Mouse (Mus musculus) bone marrow macrophage, adult 2 months (primary cell): ENCODE measurements around the gene Teddm2. TPM values are rescaled to one million over a fixed set of nuclear protein-coding genes. Genes with fewer than 3 reads are reported as not detected.

ENCODE experiments used
- H3K27ac ChIP-seq: 2 replicates; pipeline ENCODE4 v1.5.1; 2012; ENCODE audit warnings: low read depth, low read length; ENCODE audit not compliant: insufficient read depth
- H3K4me1 ChIP-seq: 2 replicates; pipeline ENCODE4 v1.6.1; 2012; ENCODE audit warnings: low read length; ENCODE audit not compliant: control insufficient read depth, insufficient read depth
- H3K4me3 ChIP-seq: 2 replicates; pipeline ENCODE4 v1.5.1; 2012; ENCODE audit warnings: mild to moderate bottlenecking, low read length, moderate library complexity; ENCODE audit not compliant: insufficient read depth
- CTCF ChIP-seq: IDR thresholded peaks from 2 replicates; pipeline ENCODE4 v1.5.1; 2012; ENCODE audit warnings: low read depth, mild to moderate bottlenecking, low read length, moderate library complexity
- POLR2A ChIP-seq: IDR thresholded peaks from 2 replicates; pipeline ENCODE4 v1.6.1; 2012; ENCODE audit warnings: mild to moderate bottlenecking, low read depth, low read length, borderline replicate concordance
- polyA plus RNA-seq: library from polyadenylated mRNA; stranded (reverse); fragments of >200 nt; gene quantifications from 2 replicates; pipeline ENCODE4 v1.2.4, GENCODE M21; 2012; ENCODE audit not compliant: missing spikeins, insufficient read depth, insufficient read length

The Teddm2 gene
- polyA plus RNA-seq, 1 experiment = 0.35 TPM

GRCm38 (mm10) chr1:153842121-153842740 is 57.8 kb downstream of the Teddm2 start:
- Histone ChIP-seq H3K27ac (no peak overlapping the region), H3K4me3 (no peak overlapping the region), H3K4me1 (peaks cover 3% of the 10 kb centered on the region)
- no peak for TF ChIP-seq POLR2A
- no peak for TF ChIP-seq CTCF

DNA sequence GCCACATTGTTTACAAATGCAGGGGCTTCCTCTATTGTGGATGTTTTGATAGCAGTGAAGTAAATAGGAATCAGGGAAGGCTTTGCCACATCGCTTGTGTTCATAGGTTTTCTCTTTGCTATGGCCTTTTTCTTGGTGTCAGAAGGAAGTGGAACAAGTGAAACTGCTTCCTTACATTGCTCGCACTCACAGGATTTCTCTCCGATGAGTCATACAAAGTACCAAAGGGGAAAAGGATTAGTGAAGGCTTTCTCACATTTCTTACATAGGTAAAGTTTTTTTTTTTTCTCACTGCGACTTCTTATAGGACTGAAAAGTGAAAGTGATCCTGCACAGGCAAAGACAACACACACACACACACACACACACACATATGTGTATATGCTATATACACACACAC is 64.0 kb downstream of the Teddm2 start:
- peaks cover 9% of the 10 kb centered on the region for H3K4me1 ChIP-seq
- H3K27ac ChIP-seq = peak overlapping the region; percentile 17; the same call in 1 of the 2 replicates
- H3K4me3 ChIP-seq = no peak overlapping the region
- no peak for TF ChIP-seq CTCF
- no peak for TF ChIP-seq POLR2A

DNA sequence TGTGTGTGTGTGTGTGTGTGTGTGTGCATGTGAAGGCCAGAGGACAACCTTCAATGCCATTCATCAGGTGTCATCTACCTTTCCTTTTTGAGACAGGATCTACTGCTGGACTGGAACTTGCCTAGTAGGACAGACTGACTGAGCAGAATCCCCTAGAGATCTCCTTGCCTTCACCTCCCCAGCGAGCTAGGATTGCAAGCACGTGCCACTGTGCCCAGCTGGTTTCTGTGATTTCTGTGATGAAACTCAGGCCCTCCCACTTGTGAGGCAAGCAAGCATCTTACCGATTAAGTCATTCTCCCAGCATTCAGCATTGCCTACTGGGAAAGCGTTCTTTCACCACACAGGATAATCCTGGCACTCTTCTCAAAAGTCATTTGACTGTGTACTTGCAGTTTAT is 69.3 kb downstream of the Teddm2 start:
- TF ChIP-seq POLR2A (no peak), CTCF (no peak)
- H3K27ac ChIP-seq = no peak overlapping the region
- H3K4me1 ChIP-seq = peaks cover 2% of the 10 kb centered on the region
- H3K4me3 ChIP-seq = no peak overlapping the region

DNA sequence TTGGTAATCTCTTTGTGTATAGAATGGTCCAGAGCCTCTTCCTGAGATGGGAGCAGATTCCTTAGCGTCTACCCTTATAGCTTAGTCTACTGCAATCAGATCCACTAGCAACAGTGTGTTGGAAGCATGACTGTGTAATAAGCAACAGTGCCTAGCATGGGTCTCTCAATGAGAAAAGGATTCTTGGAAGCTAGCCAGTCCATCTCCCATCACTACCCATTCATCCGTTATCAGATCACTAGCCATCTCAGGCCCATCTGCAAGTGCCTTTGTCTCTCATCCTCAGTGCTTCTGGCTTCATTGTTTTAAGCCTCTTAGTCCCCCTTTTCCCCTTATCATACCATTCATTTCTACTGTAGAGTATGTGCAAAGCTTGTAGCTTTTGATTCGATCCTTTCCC is 79.8 kb downstream of the Teddm2 start:
- Histone ChIP-seq H3K27ac (no peak overlapping the region), H3K4me3 (no peak overlapping the region), H3K4me1 (no peaks in the 10 kb centered on the region)
- TF ChIP-seq POLR2A (no peak), CTCF (no peak)

DNA sequence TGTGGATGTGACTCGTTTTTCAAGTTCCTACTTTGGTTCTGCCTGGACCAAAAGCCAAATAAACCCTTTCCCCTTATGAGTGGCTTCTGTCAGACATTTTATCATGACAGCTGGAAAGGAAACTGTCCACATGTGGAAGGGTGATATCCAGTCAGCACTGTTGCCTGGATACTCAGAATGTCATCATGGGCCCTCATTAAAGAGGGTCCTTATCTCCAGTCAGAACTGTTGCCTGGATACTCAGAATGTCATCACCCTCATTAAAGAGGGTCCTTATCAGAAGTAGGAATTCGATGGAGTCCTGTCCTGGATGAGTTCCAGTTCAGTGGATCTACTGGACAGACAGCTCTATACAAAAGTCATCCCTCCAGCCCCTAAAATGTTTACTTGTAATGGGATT is 85.8 kb downstream of the Teddm2 start:
- Histone ChIP-seq H3K27ac (no peak overlapping the region), H3K4me1 (no peaks in the 10 kb centered on the region; the same call in 1 of the 2 replicates), H3K4me3 (no peak overlapping the region)
- TF ChIP-seq POLR2A = no peak
- TF ChIP-seq CTCF = no peak

DNA sequence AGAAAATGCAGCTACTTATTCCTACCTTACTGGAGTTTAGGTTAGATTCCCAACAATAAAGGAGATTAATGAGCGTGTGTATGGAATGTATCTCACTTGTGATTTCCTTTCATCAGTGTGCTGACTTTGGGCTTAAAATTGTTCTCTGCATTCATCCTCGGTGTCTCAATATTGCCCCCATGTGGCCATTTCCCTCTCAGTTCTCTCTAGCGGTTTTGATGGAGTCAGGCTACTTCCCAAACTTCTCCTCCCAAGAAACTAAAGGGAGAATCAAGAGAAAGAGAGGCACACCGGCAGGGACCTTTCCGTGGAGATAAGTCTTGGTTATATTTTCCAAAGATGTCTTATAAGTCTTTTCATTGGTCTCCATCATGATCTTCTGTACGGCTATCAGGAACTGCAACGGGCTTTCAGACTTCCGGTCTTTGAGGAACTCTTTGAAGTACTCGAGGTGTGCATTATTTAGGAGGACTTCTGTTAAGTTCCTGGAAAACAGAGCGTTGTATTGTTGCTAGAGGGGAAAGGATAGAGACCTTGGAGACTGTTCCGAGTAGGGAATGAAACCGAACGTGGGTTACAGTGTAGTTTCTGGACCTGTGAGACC is 92.5 kb downstream of the Teddm2 start:
- peaks cover 24% of the 10 kb centered on the region for H3K4me1 ChIP-seq
- H3K4me3 ChIP-seq = peak overlapping the region; percentile 13; the same call in 1 of the 2 replicates
- H3K27ac ChIP-seq = no peak overlapping the region
- TF ChIP-seq CTCF (no peak), POLR2A (no peak)

DNA sequence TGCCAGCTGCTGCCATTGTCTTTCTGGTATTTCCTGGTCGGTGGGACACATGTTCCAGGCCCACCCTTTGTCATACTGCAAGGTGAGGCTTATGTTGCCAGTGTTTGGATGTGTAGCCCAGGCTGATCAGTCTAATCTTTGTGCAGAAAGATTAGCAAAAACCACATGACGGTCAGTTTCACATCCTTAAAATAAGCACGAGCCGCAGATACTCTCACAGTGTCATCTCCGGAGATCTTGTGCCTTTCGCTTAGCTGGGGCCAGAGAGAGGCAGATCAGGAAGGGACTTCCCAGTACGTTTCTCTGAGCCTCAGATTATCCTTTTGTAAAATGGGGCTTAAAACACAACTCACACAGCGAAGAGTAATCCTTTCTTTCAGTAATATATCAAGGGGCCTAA is 96.5 kb downstream of the Teddm2 start:
- H3K4me3 ChIP-seq = no peak overlapping the region
- peaks cover 30% of the 10 kb centered on the region for H3K4me1 ChIP-seq
- H3K27ac ChIP-seq = peak overlapping the region; percentile 98
- TF ChIP-seq CTCF (no peak), POLR2A (no peak)

GRCm38 (mm10) chr1:153802691-153803090 is 97.3 kb downstream of the Teddm2 start:
- Histone ChIP-seq H3K27ac (peak overlapping the region; percentile 98), H3K4me1 (peaks cover 28% of the 10 kb centered on the region)
- no peak for TF ChIP-seq CTCF
- TF ChIP-seq POLR2A = no peak

More at GRCm38 (mm10) chr1:153802691-153803090, 97.3 kb downstream of the Teddm2 start:
- H3K4me3 ChIP-seq = peak overlapping the region; percentile 3; the same call in 1 of the 2 replicates

Other genes with a start within 250 kb of the Teddm2 start
- gene Rgs8, start 247.2 kb downstream of the Teddm2 start, polyA plus RNA-seq = 0.66 TPM in 1 of 2 replicates, not detected in the other
- 0.23 and 0.35 TPM in 2 replicates for gene Rgs16, start 159.9 kb downstream of the Teddm2 start, polyA plus RNA-seq
- 103 and 119 TPM in 2 replicates for gene Rnasel, start 150.8 kb downstream of the Teddm2 start, polyA plus RNA-seq
- 0.36 and 0.49 TPM in 2 replicates for gene Rgsl1, start 56.1 kb downstream of the Teddm2 start, polyA plus RNA-seq
- not detected in 2 replicates for gene Teddm1b, start 25.9 kb downstream of the Teddm2 start, polyA plus RNA-seq
- not detected in 2 replicates for gene Teddm1a, start 8.5 kb downstream of the Teddm2 start, polyA plus RNA-seq
- 261 and 292 TPM in 2 replicates for gene Glul, start 284 bp downstream of the Teddm2 start, polyA plus RNA-seq